Mouse (Mus musculus): Measurements from ENCODE around the gene Gm21425. TPM values are rescaled to one million over a fixed set of nuclear protein-coding genes. Genes with fewer than 3 reads are reported as not detected.
"Not testable (repeated sequence)": the region's sequence is repeated elsewhere in the genome, so short reads cannot be mapped to it uniquely, and the experiment has no call there.

Gene Gm21425
- not detected in 2 replicates for polyA plus RNA-seq (2014; fragmentation: Nextera tagmentation; extraction: Ambion mirVana)

DNA sequence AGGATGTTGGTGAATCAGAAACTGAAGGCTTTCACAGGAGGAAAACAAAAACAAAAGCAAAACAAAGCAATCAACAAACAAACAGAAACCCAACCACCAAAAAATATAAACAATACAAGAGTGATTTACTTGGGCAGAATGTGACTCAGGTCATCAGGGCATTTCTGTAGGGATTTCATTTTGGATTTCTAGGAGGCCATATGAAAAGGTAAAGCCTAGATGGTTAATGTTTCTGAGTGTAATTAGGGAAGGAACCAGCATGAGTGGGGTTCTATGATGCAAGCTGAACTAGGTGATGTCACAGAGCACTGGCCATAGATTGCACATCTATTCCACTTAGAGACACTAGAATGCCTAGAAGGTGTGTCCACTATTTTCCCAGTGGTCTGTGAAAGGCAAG is at the start of gene Gm21425:
Gene Gm21425, plus strand, starts transcription at position 301 of the 400 bp plus-strand sequence.
- ATAC-seq (replicated peaks; ENCODE audit: low FRiP score); H3K9ac ChIP-seq (ENCODE audit: low read length); H3K4me3 ChIP-seq (ENCODE audit: low read depth, low read length); H3K4me1 ChIP-seq (replicated peaks; ENCODE audit: control insufficient read depth, insufficient read depth, low read length); H3K27ac ChIP-seq (ENCODE audit: low read depth, low read length); H3K36me3 ChIP-seq (ENCODE audit: control insufficient read depth, insufficient read depth, low read length); DNase-seq (ENCODE audit: low spot score); H3K27me3 ChIP-seq (ENCODE audit: control insufficient read depth, insufficient read depth, low read length); H3K4me2 ChIP-seq (ENCODE audit: low read depth, low read length, severe bottlenecking); H3K9me3 ChIP-seq (ENCODE audit: control insufficient read depth, low read length): not testable (repeated sequence)

DNA sequence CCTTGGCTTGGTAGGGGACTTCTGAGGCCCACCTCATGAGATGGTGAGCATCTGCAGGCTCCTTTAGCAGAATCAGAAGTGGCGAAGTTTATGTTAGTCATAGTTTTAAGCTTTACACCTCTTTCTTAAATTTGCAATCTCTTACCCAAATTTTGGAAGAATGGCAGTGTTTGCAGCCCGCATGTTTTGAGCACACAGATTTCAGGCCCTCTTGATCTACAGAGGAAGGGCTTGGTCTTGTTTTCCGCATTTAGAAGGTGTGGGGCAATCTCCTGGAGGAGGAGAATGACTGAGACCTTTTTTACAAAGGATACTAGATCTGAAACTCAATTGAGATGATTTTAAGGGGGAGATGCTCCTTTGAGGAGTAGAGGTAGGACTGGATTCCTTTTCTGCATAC is 28.4 kb upstream of the Gm21425 start, which contains the start of gene Gm21891:
Gene Gm21891, minus strand, starts transcription at position 101 of the 400 bp plus-strand sequence.
- H3K27me3 ChIP-seq (ENCODE audit: control insufficient read depth, insufficient read depth, low read length); H3K4me3 ChIP-seq (ENCODE audit: low read depth, low read length); H3K27ac ChIP-seq (ENCODE audit: low read depth, low read length); H3K36me3 ChIP-seq (ENCODE audit: control insufficient read depth, insufficient read depth, low read length); H3K4me2 ChIP-seq (ENCODE audit: low read depth, low read length, severe bottlenecking); H3K4me1 ChIP-seq (replicated peaks; ENCODE audit: control insufficient read depth, insufficient read depth, low read length); DNase-seq (ENCODE audit: low spot score); H3K9ac ChIP-seq (ENCODE audit: low read length); ATAC-seq (replicated peaks; ENCODE audit: low FRiP score); H3K9me3 ChIP-seq (ENCODE audit: control insufficient read depth, low read length): not testable (repeated sequence)
- WGBS, result no CpG with 5 or more reads among the region's 3 CpGs

Other genes starting within 250 kb of the Gm21425 start
- not detected in 2 replicates for gene Gm20807, start 119.1 kb upstream of the Gm21425 start, polyA plus RNA-seq (2014; fragmentation: Nextera tagmentation; extraction: Ambion mirVana)
- not detected in 2 replicates for gene Gm21891, start 28.5 kb upstream of the Gm21425 start, polyA plus RNA-seq (2014; fragmentation: Nextera tagmentation; extraction: Ambion mirVana)
- gene Gm21828, start 62.0 kb downstream of the Gm21425 start, polyA plus RNA-seq (2014; fragmentation: Nextera tagmentation; extraction: Ambion mirVana), result not detected in 2 replicates
- not detected in 2 replicates for gene Gm21440, start 90.4 kb downstream of the Gm21425 start, polyA plus RNA-seq (2014; fragmentation: Nextera tagmentation; extraction: Ambion mirVana)
- gene Gm21454, start 90.5 kb downstream of the Gm21425 start, polyA plus RNA-seq (2014; fragmentation: Nextera tagmentation; extraction: Ambion mirVana), result not detected in 2 replicates
- not detected in 2 replicates for gene Gm21725, start 187.1 kb downstream of the Gm21425 start, polyA plus RNA-seq (2014; fragmentation: Nextera tagmentation; extraction: Ambion mirVana)